Mouse (Mus musculus) heart, embryonic 12.5 days (tissue): ENCODE results near the gene Cnn1. TPM values are rescaled to one million over a fixed set of nuclear protein-coding genes. Genes with fewer than 3 reads are reported as not detected.
A peak's percentile ranks its signal among the peaks of the same experiment; 100 is the strongest.
"Not testable (repeated sequence)": the region's sequence is repeated elsewhere in the genome, so short reads cannot be mapped to it uniquely, and the experiment has no call there.

Source experiments
- ATAC-seq: fragments of 200-750 bp; cut with Nextera tagmentation; 2 replicates; pipeline ENCODE4 v1.8.0; 2017; ENCODE audit warnings: moderate TSS enrichment, moderate library complexity; ENCODE audit not compliant: insufficient number of reproducible peaks, low FRiP score
- H3K27ac ChIP-seq: fragments of 300-500 bp; sonication (generic); 2 replicates; pipeline ENCODE4 v1.5.1; 2016; ENCODE audit warnings: mild to moderate bottlenecking, moderate library complexity; ENCODE audit not compliant: poor library complexity, severe bottlenecking
- H3K27me3 ChIP-seq: fragments of 300-500 bp; sonication (generic); replicated peaks from 2 replicates; pipeline ENCODE4 v1.6.1; 2016; ENCODE audit warnings: mild to moderate bottlenecking, moderate library complexity
- H3K36me3 ChIP-seq: fragments of 300-500 bp; sonication (generic); 2 replicates; pipeline ENCODE4 v1.6.1; 2016; ENCODE audit warnings: mild to moderate bottlenecking, moderate library complexity
- H3K4me1 ChIP-seq: fragments of 300-500 bp; sonication (generic); replicated peaks from 2 replicates; pipeline ENCODE4 v1.6.1; 2016; ENCODE audit warnings: mild to moderate bottlenecking
- H3K4me2 ChIP-seq: fragments of 300-500 bp; sonication (generic); 2 replicates; pipeline ENCODE4 v1.6.1; 2016; ENCODE audit warnings: mild to moderate bottlenecking, moderate library complexity
- H3K4me3 ChIP-seq: fragments of 300-500 bp; sonication (generic); 2 replicates; pipeline ENCODE4 v1.5.1; 2016; ENCODE audit warnings: mild to moderate bottlenecking
- H3K9ac ChIP-seq: fragments of 300-500 bp; sonication (generic); 2 replicates; pipeline ENCODE4 v1.6.1; 2016; ENCODE audit warnings: mild to moderate bottlenecking, moderate library complexity
- H3K9me3 ChIP-seq: fragments of 300-500 bp; sonication (generic); replicated peaks from 2 replicates; pipeline ENCODE4 v1.6.1; 2016; ENCODE audit warnings: mild to moderate bottlenecking, moderate library complexity
- WGBS: fragments of 180-500 bp; shearing (Covaris S2); methylation state at CpG from one replicate; pipeline ENCODE4 v1.1.7; 2016; 5-methylcytosine and 5-hydroxymethylcytosine counted together
- polyA plus RNA-seq: library from polyadenylated mRNA; unstranded; fragments of >200 nt; fragmentation: Nextera tagmentation; extraction: Ambion mirVana; gene quantifications from 2 replicates; pipeline ENCODE4 v1.2.1, GENCODE M21; 2016

The Cnn1 gene
- polyA plus RNA-seq, 1 experiment from 2014 or later, result 391 TPM

DNA sequence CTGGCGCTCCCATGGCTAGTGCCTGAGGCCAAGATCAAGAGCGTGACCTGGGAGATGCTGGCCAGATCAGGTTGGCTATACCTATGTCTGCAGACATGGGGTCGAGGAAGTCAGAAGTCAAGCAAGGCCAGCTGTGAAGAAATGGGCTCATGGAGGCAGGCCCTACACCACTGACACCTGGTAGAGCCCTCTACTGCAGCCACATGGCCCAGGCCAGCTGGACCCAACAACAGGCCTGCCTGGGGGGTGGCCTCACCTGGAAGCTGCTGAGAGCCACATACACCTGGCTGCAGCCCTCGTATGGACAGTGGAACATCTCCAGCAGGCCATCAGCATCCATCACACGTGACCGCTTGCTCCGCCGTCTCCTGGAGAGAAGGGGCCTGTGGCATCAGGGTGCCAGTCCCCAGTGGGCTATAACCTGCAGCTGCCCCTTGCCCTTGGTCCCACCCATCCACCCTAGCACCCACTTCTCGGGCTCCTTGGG, 41.9 kb upstream of the Cnn1 start:
- H3K4me2 ChIP-seq, result no peak overlapping the region
- H3K9ac ChIP-seq, result no peak overlapping the region
- H3K4me3 ChIP-seq, result no peak overlapping the region
- no peak overlapping the region for H3K27ac ChIP-seq
- 89% methylated on average over 9 of the region's 9 CpGs for WGBS
- ATAC-seq, result no peak; the same call in 1 of the 2 replicates
- peaks cover 44% of the 10 kb centered on the region for H3K27me3 ChIP-seq
- peaks cover 5% of the 10 kb centered on the region for H3K4me1 ChIP-seq
- H3K36me3 ChIP-seq, result peaks cover 39% of the 10 kb centered on the region
- no peaks in the 10 kb centered on the region for H3K9me3 ChIP-seq

DNA sequence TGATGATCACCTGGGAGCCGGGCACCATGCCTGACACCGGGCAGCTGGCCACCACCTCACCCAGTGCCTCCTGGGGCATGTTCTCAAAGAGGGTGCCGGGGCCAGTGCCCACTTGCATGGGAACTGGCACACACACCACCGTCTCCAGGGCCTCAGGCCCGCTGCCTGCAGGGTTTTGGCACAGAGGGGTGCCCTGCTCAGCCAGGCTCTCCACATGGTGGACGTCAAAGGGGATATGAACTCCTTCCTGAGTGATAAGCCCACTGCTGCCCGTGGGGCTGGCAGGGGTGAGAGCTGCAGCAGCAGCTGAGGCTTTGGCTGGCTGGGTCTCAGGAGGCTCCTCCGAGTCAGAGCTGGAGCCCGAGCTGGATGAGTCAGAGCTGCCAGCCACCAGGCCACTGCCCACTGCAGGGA, 41.0 kb upstream of the Cnn1 start:
- Histone ChIP-seq H3K9me3 (no peaks in the 10 kb centered on the region), H3K27ac (no peak overlapping the region), H3K9ac (no peak overlapping the region), H3K4me3 (no peak overlapping the region), H3K27me3 (peaks cover 34% of the 10 kb centered on the region), H3K36me3 (peaks cover 48% of the 10 kb centered on the region), H3K4me1 (peaks cover 5% of the 10 kb centered on the region), H3K4me2 (no peak overlapping the region)
- ATAC-seq, result no peak
- 77% methylated on average over 9 of the region's 9 CpGs for WGBS

DNA sequence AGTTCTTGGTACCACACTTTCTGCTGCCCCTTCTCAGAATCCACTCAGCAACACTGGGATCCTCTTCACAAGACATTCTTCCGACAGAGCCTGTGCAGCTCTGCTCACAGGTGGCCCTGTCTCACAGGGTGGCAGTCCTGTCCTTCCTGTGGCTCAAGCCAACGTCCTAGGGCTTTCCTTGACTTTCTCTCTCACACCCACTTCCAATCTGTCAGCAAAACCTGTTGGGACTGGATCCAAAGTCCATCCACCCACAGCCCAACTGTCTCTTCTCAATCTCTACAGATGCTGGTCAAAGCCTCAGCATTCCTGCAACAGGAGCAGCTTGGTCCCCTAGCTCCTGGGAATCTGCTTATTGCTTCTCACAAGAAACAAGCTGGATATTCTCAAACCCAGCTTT, 37.7 kb upstream of the Cnn1 start:
- Histone ChIP-seq H3K9ac (no peak overlapping the region), H3K36me3 (peaks cover 76% of the 10 kb centered on the region), H3K9me3 (no peaks in the 10 kb centered on the region), H3K4me1 (no peaks in the 10 kb centered on the region), H3K4me2 (no peak overlapping the region), H3K4me3 (no peak overlapping the region), H3K27me3 (peaks cover 2% of the 10 kb centered on the region; the same call in 1 of the 2 replicates), H3K27ac (no peak overlapping the region)
- no peak for ATAC-seq
- WGBS, result 54% methylated on average over 2 of the region's 2 CpGs

DNA sequence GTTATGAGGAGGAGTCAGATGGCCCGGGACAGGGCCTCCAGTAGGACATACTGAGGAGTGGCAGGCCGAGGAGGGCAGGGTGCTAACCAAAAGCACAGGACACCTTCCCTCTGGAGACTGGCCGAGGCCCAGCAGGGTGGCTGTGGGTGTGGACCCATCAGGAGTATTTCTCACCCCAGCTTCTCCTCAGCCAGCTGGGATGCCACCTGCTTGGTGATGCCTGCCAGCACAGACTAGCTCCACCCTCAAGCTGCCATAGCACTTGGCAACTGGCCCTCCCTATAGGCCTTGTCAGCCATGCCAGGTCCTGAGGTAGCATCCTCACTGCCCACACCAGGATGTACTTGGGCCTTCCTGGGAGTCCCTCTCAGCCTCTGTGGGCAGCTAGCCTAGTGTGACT, 34.7 kb upstream of the Cnn1 start:
- Histone ChIP-seq H3K27me3 (no peaks in the 10 kb centered on the region), H3K4me3 (no peak overlapping the region), H3K36me3 (peaks cover 69% of the 10 kb centered on the region), H3K9ac (no peak overlapping the region), H3K4me1 (0 out of 2 replicates have a peak, but pooled peaks cover 2% of the 10 kb centered on the region), H3K27ac (no peak overlapping the region), H3K9me3 (no peaks in the 10 kb centered on the region), H3K4me2 (no peak overlapping the region)
- ATAC-seq, result no peak
- 88% methylated on average over 3 of the region's 3 CpGs for WGBS

DNA sequence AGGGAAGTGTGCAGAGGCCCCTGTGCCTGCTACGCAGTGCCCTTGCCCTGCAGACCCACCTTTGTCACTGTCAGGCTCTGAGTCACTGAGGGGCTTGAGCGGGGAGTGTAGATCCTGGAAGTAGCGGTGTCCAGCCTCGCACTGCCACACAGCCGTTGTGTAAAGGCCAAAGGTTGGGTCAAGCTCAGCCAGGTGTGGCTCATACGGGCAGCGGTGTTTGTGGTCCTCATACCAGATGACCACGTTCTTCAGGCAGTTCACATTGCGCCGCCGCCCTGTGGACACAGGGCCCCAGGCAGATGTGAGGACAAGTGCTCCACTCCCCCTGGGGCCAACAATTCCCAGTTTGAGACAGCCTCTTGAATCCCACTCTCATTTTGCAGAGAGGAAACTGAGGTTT, 33.4 kb upstream of the Cnn1 start:
- Histone ChIP-seq H3K27me3 (no peaks in the 10 kb centered on the region), H3K9ac (no peak overlapping the region), H3K27ac (no peak overlapping the region), H3K36me3 (peaks cover 63% of the 10 kb centered on the region), H3K9me3 (no peaks in the 10 kb centered on the region), H3K4me2 (no peak overlapping the region), H3K4me1 (peaks cover 15% of the 10 kb centered on the region), H3K4me3 (no peak overlapping the region)
- 96% methylated on average over 11 of the region's 11 CpGs for WGBS
- ATAC-seq, result no peak

DNA sequence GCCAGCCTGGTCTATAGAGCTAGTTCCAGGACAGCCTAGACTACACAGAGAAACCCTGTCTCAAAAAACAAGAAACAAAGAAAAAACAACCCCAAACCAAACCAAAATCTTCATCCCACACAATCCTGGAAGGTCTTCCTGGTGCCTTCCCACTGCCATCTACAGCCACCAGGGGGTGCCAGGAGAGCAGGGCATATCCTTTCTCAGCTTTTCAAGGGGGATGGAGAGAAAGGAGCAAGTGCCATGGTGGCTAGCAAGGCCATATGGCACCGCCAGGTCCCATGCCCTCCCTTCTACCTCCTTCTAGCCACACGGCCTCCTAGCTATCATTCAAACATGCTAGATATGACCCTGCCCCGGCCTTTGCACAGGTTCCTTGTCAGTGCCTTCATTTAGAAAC, 32.6 kb upstream of the Cnn1 start:
- Histone ChIP-seq H3K27ac (no peak overlapping the region), H3K4me2 (no peak overlapping the region), H3K9ac (no peak overlapping the region), H3K4me1 (peaks cover 15% of the 10 kb centered on the region), H3K9me3 (no peaks in the 10 kb centered on the region), H3K27me3 (no peaks in the 10 kb centered on the region), H3K4me3 (no peak overlapping the region), H3K36me3 (peaks cover 58% of the 10 kb centered on the region)
- WGBS, result 84% methylated on average over 3 of the region's 3 CpGs
- no peak for ATAC-seq

DNA sequence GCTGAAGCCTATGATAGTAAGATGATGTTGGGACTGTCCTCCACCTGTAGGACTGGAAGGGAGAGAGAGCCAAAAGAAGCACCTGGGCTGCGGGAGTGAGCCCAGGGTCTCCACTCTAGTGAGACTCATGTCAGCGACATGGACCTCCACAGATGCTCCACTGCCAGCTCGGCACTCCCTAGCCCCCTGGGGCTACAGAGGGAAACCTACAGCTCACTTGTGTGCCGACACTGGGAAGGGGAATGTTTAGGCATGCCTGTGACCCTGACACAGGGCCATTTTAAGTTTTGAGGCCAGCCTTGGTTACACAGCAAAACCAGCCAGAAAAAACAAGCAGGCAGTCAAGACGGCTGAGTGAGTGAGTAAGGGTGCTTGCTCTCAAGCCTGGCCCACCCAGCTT, 31.8 kb upstream of the Cnn1 start:
- no peak overlapping the region for H3K4me2 ChIP-seq
- no peaks in the 10 kb centered on the region for H3K27me3 ChIP-seq
- H3K4me3 ChIP-seq, result no peak overlapping the region
- 75% methylated on average over 5 of the region's 5 CpGs for WGBS
- H3K9ac ChIP-seq, result no peak overlapping the region
- no peaks in the 10 kb centered on the region for H3K9me3 ChIP-seq
- peaks cover 52% of the 10 kb centered on the region for H3K36me3 ChIP-seq
- peaks cover 15% of the 10 kb centered on the region for H3K4me1 ChIP-seq
- H3K27ac ChIP-seq, result no peak overlapping the region
- ATAC-seq, result no peak

DNA sequence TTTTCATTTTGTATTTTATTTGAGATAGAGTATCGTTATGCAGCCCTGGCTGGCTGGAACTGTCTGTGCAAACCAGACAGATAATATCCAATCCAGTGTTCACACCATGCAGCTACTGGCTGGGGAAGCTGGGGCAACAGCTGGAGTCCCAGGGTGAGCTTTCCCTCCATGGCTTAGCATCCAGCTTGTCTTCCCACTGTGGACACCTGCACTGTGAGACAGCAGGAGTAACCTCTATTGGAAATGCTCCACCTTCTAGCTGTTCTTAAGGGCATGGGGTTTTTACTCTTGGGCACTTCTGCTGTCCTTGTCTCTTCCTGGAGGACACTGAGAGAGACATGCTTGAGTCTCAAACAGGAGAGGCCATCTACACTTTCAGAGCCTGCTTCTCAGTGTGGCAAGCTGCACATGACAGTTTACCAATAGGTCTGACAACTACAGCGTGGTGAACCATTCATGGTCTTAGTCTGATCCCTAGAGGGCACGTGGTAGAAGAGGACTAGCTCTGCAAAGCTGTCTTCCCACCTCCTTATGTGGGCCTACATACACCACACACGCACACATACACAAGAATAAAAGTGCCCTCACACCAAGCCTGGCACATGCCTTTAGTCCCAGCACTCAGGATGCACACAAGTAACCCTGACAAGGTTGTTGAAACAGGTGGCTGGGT, 29.0 kb upstream of the Cnn1 start:
- peak overlapping the region; percentile 45 for H3K27ac ChIP-seq
- no peaks in the 10 kb centered on the region for H3K9me3 ChIP-seq
- H3K27me3 ChIP-seq, result no peaks in the 10 kb centered on the region
- H3K4me3 ChIP-seq, result peak overlapping the region; percentile 86
- 62% methylated on average over 4 of the region's 4 CpGs for WGBS
- H3K36me3 ChIP-seq, result peaks cover 53% of the 10 kb centered on the region
- H3K9ac ChIP-seq, result peak overlapping the region; percentile 58
- peak overlapping the region; percentile 72 for H3K4me2 ChIP-seq
- H3K4me1 ChIP-seq, result peaks cover 15% of the 10 kb centered on the region
- ATAC-seq, result no peak

DNA sequence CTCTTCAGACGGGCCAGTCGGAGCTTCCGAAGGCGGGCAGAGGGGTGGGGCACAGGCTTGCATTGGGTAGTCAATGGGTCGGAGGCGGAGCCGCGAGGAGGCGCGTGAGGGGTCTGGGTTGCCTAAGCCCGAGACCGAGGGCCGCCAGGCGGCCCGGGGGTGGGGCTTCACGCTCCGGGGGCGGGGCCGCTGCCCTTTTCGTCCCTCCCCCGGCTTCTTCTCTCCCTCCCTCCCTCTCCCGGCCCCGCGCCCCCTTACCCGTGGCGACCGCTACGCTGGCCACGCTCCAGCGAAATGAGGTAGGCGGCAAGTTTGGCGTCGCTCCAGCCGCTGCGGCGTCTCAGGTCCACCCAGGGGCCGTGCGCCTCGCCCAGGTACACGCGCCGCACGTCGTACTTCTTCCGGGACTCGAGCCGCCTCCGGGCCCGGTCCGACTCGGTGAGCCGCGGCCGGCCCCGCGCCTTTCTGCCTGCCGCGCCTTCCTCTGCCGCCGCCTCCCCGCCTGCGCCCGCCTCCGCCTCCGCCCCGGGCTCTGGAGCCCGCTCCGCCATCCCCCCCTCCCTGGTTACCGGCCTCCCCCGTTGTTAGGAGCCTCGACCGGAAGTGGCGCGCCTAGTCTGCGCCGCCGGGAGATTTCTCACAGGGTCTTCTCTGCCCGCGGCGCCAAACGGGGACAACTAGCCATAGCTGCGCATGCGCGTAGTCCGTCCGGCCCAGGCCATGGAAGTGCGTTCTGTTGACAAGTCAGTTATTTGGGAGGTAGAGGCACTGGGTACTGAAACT, 28.0 kb upstream of the Cnn1 start, which contains the start of the genes Gm49318 and Zfp653:
Gene Gm49318, minus strand, starts transcription at position 469 of the 783 bp plus-strand sequence.
Gene Zfp653, minus strand, starts transcription at position 586 of the 783 bp plus-strand sequence.
- H3K9ac ChIP-seq, result peak within 1 kb of the TSS; percentile 92
- ATAC-seq, result peak; percentile 96
- H3K4me2 ChIP-seq, result peak within 1 kb of the TSS; percentile 72
- H3K9me3 ChIP-seq, result no peaks in the 10 kb centered on the region
- H3K27ac ChIP-seq, result peak within 1 kb of the TSS; percentile 98
- WGBS, result under 1% methylated on average over 75 of the region's 87 CpGs
- H3K27me3 ChIP-seq, result no peaks in the 10 kb centered on the region
- peaks cover 47% of the 10 kb centered on the region for H3K36me3 ChIP-seq
- peaks cover 15% of the 10 kb centered on the region for H3K4me1 ChIP-seq
- H3K4me3 ChIP-seq, result peak within 1 kb of the TSS; percentile 86

DNA sequence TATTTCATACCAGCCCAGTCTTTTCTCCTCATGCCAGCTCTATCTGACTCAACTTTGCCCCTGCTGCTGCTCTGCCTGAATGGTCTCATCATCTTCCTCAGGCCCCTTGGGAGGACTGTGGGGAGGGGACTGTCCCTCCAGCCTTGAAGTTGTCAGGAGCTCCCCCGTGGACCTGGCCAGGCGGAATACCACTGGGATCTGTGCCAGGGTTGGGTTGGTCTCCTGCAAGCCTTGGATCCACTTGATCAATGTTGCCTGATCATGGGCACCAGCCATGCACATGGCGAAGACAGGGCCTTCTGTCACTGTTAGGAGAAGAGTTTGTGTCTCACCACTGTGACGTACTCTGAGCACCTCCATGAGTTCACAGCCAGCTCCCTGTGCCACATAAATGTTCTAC, 26.7 kb upstream of the Cnn1 start:
- Histone ChIP-seq H3K4me3 (no peak overlapping the region), H3K9me3 (no peaks in the 10 kb centered on the region), H3K36me3 (peaks cover 54% of the 10 kb centered on the region), H3K9ac (no peak overlapping the region), H3K27ac (no peak overlapping the region), H3K4me2 (no peak overlapping the region), H3K27me3 (no peaks in the 10 kb centered on the region), H3K4me1 (peaks cover 15% of the 10 kb centered on the region)
- 91% methylated on average over 4 of the region's 4 CpGs for WGBS
- no peak for ATAC-seq

DNA sequence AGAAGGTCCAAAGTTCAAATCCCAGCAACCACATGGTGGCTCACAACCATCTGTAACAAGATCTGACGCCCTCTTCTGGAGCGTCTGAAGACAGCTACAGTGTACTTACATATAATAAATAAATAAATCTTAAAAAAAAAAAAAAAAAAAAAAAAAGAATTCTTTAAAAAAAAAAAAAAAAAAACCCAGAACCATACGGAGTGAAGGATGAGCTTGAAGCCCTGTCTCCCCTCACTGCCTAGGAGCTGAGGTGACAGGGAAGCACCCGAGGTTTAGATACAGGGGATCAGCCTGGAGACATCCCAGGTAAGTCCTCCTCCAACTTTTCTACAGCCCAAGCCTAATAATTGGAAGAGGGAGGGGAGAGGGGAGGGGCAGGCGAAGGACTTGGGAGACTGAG, 23.2 kb upstream of the Cnn1 start:
- ATAC-seq, H3K4me1 ChIP-seq, H3K9ac ChIP-seq, H3K4me2 ChIP-seq, H3K27me3 ChIP-seq, H3K27ac ChIP-seq, H3K4me3 ChIP-seq, H3K9me3 ChIP-seq: not testable (repeated sequence)
- WGBS, result 73% methylated on average over 5 of the region's 5 CpGs
- peaks cover 64% of the 10 kb centered on the region for H3K36me3 ChIP-seq
